Mouse (Mus musculus) embryonic fibroblast, embryonic 13.5 days (primary cell): ENCODE data around the gene Tmcc3.

ENCODE experiments used
- CTCF ChIP-seq: IDR thresholded peaks from 2 replicates; pipeline ENCODE4 v1.5.1; 2011; ENCODE audit warnings: mild to moderate bottlenecking, control low read depth, low read length, moderate library complexity, borderline replicate concordance; ENCODE audit not compliant: insufficient read depth
- POLR2A ChIP-seq: IDR thresholded peaks from 2 replicates; pipeline ENCODE4 v1.6.1; 2011; ENCODE audit warnings: low read depth, mild to moderate bottlenecking, control low read depth, low read length, moderate library complexity

DNA sequence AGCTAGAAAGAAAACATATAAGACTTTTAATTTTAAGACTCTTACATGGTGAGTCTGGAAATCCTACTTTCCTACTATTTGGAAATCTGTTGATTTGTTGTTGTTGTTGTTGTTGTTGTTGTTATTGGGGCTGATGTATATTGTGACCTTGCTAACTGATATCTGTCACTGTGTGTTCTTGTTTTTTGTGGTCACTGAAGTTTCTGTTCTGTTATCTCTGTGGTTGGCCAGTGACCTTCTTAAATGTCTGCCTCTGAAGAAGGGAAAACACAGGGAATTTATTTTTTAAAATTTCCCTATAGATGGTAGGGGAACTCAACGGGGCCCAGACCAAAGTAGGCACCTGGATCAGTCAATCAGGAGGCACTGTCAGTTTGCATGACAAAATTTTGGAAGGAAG, 48.9 kb downstream of the Tmcc3 start:
- TF ChIP-seq CTCF (no peak), POLR2A (no peak)
